Mouse (Mus musculus) cerebellum, adult (tissue): ENCODE results near the gene Cptp.

Experiments used
- ATAC-seq: cut with Nextera tagmentation; 2 replicates; pipeline ENCODE4 v1.9.2; 2017; ENCODE audit warnings: mild to moderate bottlenecking, moderate library complexity, mixed read lengths; ENCODE audit not compliant: insufficient number of reproducible peaks, low FRiP score, low TSS enrichment

The Cptp gene

GRCm38 (mm10) chr4:155889316-155889715 lies 20.1 kb upstream of the Cptp start:
- no peak for ATAC-seq

GRCm38 (mm10) chr4:155888181-155888580 lies 18.9 kb upstream of the Cptp start:
- no peak for ATAC-seq

GRCm38 (mm10) chr4:155887674-155888073 lies 18.4 kb upstream of the Cptp start:
- ATAC-seq = no peak

GRCm38 (mm10) chr4:155886330-155886729 lies 17.1 kb upstream of the Cptp start:
- no peak for ATAC-seq

GRCm38 (mm10) chr4:155883587-155883986 lies 14.3 kb upstream of the Cptp start:
- ATAC-seq = no peak

GRCm38 (mm10) chr4:155871404-155871803 lies 2.2 kb upstream of the Cptp start:
- ATAC-seq = no peak

GRCm38 (mm10) chr4:155868614-155869298 lies 484 bp downstream of the Cptp start:
- ATAC-seq = peak; percentile 11; the same call in 1 of the 2 replicates

- no peak for ATAC-seq
These were observed 6.2 kb downstream of the Cptp start, which contains the start of gene Tas1r3 for GRCm38 (mm10) chr4:155863001-155863400. TSS of gene Tas1r3 (minus strand) at chr4:155863362.

- ATAC-seq = no peak
These were observed 7.5 kb downstream of the Cptp start for GRCm38 (mm10) chr4:155861787-155862186.

GRCm38 (mm10) chr4:155859318-155859717 lies 9.9 kb downstream of the Cptp start:
- ATAC-seq = no peak

- no peak for ATAC-seq
These were observed 12.4 kb downstream of the Cptp start for GRCm38 (mm10) chr4:155856881-155857280.

GRCm38 (mm10) chr4:155856071-155856470 lies 13.2 kb downstream of the Cptp start:
- ATAC-seq = no peak

GRCm38 (mm10) chr4:155854991-155855390 lies 14.2 kb downstream of the Cptp start:
- ATAC-seq = no peak

GRCm38 (mm10) chr4:155853421-155853820 lies 15.8 kb downstream of the Cptp start:
- no peak for ATAC-seq

- ATAC-seq = no peak
These were observed 17.3 kb downstream of the Cptp start for GRCm38 (mm10) chr4:155851951-155852411.

GRCm38 (mm10) chr4:155851368-155851767 lies 17.9 kb downstream of the Cptp start:
- no peak for ATAC-seq

- no peak for ATAC-seq
These were observed 19.3 kb downstream of the Cptp start for GRCm38 (mm10) chr4:155849792-155850451.

- no peak for ATAC-seq
These were observed 19.8 kb downstream of the Cptp start for GRCm38 (mm10) chr4:155849391-155849790.

GRCm38 (mm10) chr4:155848434-155849095 lies 20.7 kb downstream of the Cptp start:
- no peak for ATAC-seq

- ATAC-seq = peak; percentile 31; the same call in 1 of the 2 replicates
These were observed 21.5 kb downstream of the Cptp start for GRCm38 (mm10) chr4:155847591-155848352.
